Mouse (Mus musculus) CH12.LX (cell line): ENCODE measurements at regions not wholly inside any gene's neighbourhood (a gene's known extent, or its start where the extent isn't known, plus 50 kb on each side); places are given as distances from the start of the nearest gene placed in this dataset.

Experiments used
- CHD2 ChIP-seq: IDR thresholded peaks from 2 replicates; pipeline ENCODE4 v1.6.1; 2011; ENCODE audit warnings: low read length, improper control_type of control experiment
- CTCF ChIP-seq, 2 experiments: IDR thresholded peaks in 1 of 2; conservative IDR thresholded peaks in 1 of 2; 2 replicates each; pipeline ENCODE4 v1.5.1; 2011 to 2012; ENCODE audit warnings: low read depth in 2 of 2, low read length in 2 of 2, improper control_type of control experiment in 1 of 2, inconsistent platforms in 1 of 2, mild to moderate bottlenecking in 1 of 2, moderate library complexity in 1 of 2
- IRF4 ChIP-seq: IDR thresholded peaks from 2 replicates; pipeline ENCODE4 v1.6.1; 2014; ENCODE audit warnings: low read depth, mild to moderate bottlenecking, inconsistent platforms, low read length, improper control_type of control experiment
- MAZ ChIP-seq: IDR thresholded peaks from 2 replicates; pipeline ENCODE4 v1.6.1; 2012; ENCODE audit warnings: low read depth, mild to moderate bottlenecking, inconsistent platforms, low read length, improper control_type of control experiment, moderate library complexity
- POLR2A ChIP-seq: IDR thresholded peaks from 2 replicates; pipeline ENCODE4 v1.6.1; 2011; ENCODE audit warnings: low read depth, mild to moderate bottlenecking, improper control_type of control experiment, low read length
- TCF12 ChIP-seq: IDR thresholded peaks from 2 replicates; pipeline ENCODE4 v1.6.1; 2014; ENCODE audit warnings: low read depth, mild to moderate bottlenecking, inconsistent platforms, low read length, improper control_type of control experiment
- ZNF384 ChIP-seq: IDR thresholded peaks from 2 replicates; pipeline ENCODE4 v1.6.1; 2012; ENCODE audit warnings: low read depth, low read length, improper control_type of control experiment, inconsistent platforms

DNA sequence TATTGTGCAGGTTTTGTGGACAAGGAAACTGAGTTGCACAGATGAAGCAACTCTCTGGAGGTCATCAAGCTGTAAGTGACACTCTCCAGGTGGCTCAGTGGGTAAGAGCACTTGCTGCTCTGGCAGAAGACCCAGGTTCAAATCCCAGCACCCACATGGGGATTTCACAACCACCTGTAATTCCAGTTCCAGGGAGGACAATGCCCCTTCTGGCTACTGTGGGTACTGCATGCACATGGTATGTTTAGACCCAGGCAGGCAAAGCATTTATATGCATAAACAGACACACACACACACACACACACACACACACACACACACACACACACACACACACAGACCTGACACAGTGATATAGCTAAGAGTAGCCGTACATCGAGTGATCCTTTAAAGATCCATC is 80.6 kb upstream of the Arid5b start:
- TF ChIP-seq IRF4 (no peak), POLR2A (no peak), CHD2 (no peak), CTCF (conservative IDR thresholded peaks at IDR 0.05 in 1 of 2, IDR thresholded peaks at IDR 0.05 in 1 of 2; ENCODE audit: low read depth in 2 of 2, low read length in 2 of 2) (peak; percentile 25 to 34; a peak in 2 of 4 replicates), MAZ (no peak), TCF12 (no peak), ZNF384 (no peak)
